Mouse (Mus musculus) olfactory bulb, adult 2 months (tissue): ENCODE results near the gene Gm42669. TPM values are rescaled to one million over a fixed set of nuclear protein-coding genes. Genes with fewer than 3 reads are reported as not detected.

ENCODE experiments used
- H3K27ac ChIP-seq: fragments of 200-500 bp; 2 replicates; pipeline ENCODE4 v1.5.1; 2012; ENCODE audit warnings: low read depth, low read length; ENCODE audit not compliant: insufficient read depth
- H3K4me1 ChIP-seq: fragments of 200-500 bp; 2 replicates; pipeline ENCODE4 v1.6.1; 2012; ENCODE audit warnings: low read length; ENCODE audit not compliant: control insufficient read depth, insufficient read depth
- H3K4me3 ChIP-seq: fragments of 200-500 bp; 2 replicates; pipeline ENCODE4 v1.5.1; 2012; ENCODE audit warnings: mild to moderate bottlenecking, low read depth, low read length, moderate library complexity; ENCODE audit not compliant: insufficient read depth
- CTCF ChIP-seq: fragments of 200-500 bp; IDR thresholded peaks from 2 replicates; pipeline ENCODE4 v1.5.1; 2012; ENCODE audit warnings: low read depth, mild to moderate bottlenecking, low read length, moderate library complexity; ENCODE audit not compliant: insufficient read depth
- POLR2A ChIP-seq: fragments of 200-500 bp; IDR thresholded peaks from 2 replicates; pipeline ENCODE4 v1.6.1; 2012; ENCODE audit warnings: mild to moderate bottlenecking, low read depth, low read length, moderate library complexity; ENCODE audit not compliant: insufficient read depth
- WGBS: fragments of 180-500 bp; shearing (Covaris S2); methylation state at CpG from one replicate; pipeline ENCODE4 v1.1.7; 2018; 5-methylcytosine and 5-hydroxymethylcytosine counted together
- polyA plus RNA-seq: library from polyadenylated mRNA; stranded (reverse); fragments of >200 nt; gene quantifications from 2 replicates; pipeline ENCODE4 v1.2.4, GENCODE M21; 2012; ENCODE audit warnings: low replicate concordance; ENCODE audit not compliant: missing spikeins, insufficient read depth, insufficient read length

Gm42669 gene
- polyA plus RNA-seq, 1 experiment = not detected

GRCm38 (mm10) chr5:107516087-107516486, 8.7 kb downstream of the Gm42669 start:
- no peak overlapping the region for H3K27ac ChIP-seq
- no peak for TF ChIP-seq CTCF
- H3K4me1 ChIP-seq = no peaks in the 10 kb centered on the region
- WGBS = 94% methylated on average over 1 of the region's 1 CpGs
- no peak overlapping the region for H3K4me3 ChIP-seq

GRCm38 (mm10) chr5:107518602-107519001, 11.2 kb downstream of the Gm42669 start:
- TF ChIP-seq CTCF (no peak), POLR2A (no peak)
- WGBS = 57% methylated on average over 4 of the region's 4 CpGs
- no peaks in the 10 kb centered on the region for H3K4me1 ChIP-seq

GRCm38 (mm10) chr5:107521386-107521785, 14.0 kb downstream of the Gm42669 start:
- no peaks in the 10 kb centered on the region for H3K4me1 ChIP-seq
- 90% methylated on average over 6 of the region's 6 CpGs for WGBS
- H3K27ac ChIP-seq = no peak overlapping the region
- H3K4me3 ChIP-seq = no peak overlapping the region
- no peak for TF ChIP-seq POLR2A
- no peak for TF ChIP-seq CTCF

More at GRCm38 (mm10) chr5:107518602-107519001, 11.2 kb downstream of the Gm42669 start:
- Histone ChIP-seq H3K4me3 (no peak overlapping the region), H3K27ac (no peak overlapping the region)

- WGBS = 75% methylated on average over 7 of the region's 7 CpGs
- Histone ChIP-seq H3K4me1 (no peaks in the 10 kb centered on the region), H3K27ac (no peak overlapping the region), H3K4me3 (no peak overlapping the region)
- TF ChIP-seq POLR2A = no peak
- TF ChIP-seq CTCF = no peak
Observed at GRCm38 (mm10) chr5:107521897-107522296, 14.5 kb downstream of the Gm42669 start.

GRCm38 (mm10) chr5:107524281-107524680, 16.9 kb downstream of the Gm42669 start:
- Histone ChIP-seq H3K27ac (no peak overlapping the region), H3K4me1 (no peaks in the 10 kb centered on the region), H3K4me3 (no peak overlapping the region)
- TF ChIP-seq CTCF (no peak), POLR2A (no peak)
- 81% methylated on average over 10 of the region's 10 CpGs for WGBS

GRCm38 (mm10) chr5:107528856-107529255, 21.4 kb downstream of the Gm42669 start:
- Histone ChIP-seq H3K4me3 (no peak overlapping the region), H3K27ac (no peak overlapping the region), H3K4me1 (no peaks in the 10 kb centered on the region)
- 94% methylated on average over 3 of the region's 3 CpGs for whole genome bisulfite sequencing
- TF ChIP-seq POLR2A = no peak
- TF ChIP-seq CTCF = no peak

GRCm38 (mm10) chr5:107533590-107533989, 26.2 kb downstream of the Gm42669 start:
- H3K4me3 ChIP-seq = no peak overlapping the region

GRCm38 (mm10) chr5:107534581-107534980, 27.2 kb downstream of the Gm42669 start, which contains the start of gene 1700028K03Rik:
Gene 1700028K03Rik, plus strand, starts transcription at chr5:107534709.
- no peak within 1 kb of the TSS for H3K27ac ChIP-seq
- TF ChIP-seq POLR2A = no peak
- no peak for TF ChIP-seq CTCF
- H3K4me3 ChIP-seq = no peak within 1 kb of the TSS
- WGBS = 80% methylated on average over 15 of the region's 15 CpGs
- H3K4me1 ChIP-seq = no peaks in the 10 kb centered on the region

More at GRCm38 (mm10) chr5:107533590-107533989, 26.2 kb downstream of the Gm42669 start:
- H3K27ac ChIP-seq = no peak overlapping the region
- 68% methylated on average over 2 of the region's 2 CpGs for whole genome bisulfite sequencing
- H3K4me1 ChIP-seq = no peaks in the 10 kb centered on the region
- TF ChIP-seq CTCF = no peak
- no peak for TF ChIP-seq POLR2A

- no peak overlapping the region for H3K27ac ChIP-seq
- H3K4me1 ChIP-seq = peaks cover 3% of the 10 kb centered on the region
- TF ChIP-seq POLR2A = no peak
- no peak for TF ChIP-seq CTCF
- 41% methylated on average over 7 of the region's 7 CpGs for WGBS
- no peak overlapping the region for H3K4me3 ChIP-seq
Observed at GRCm38 (mm10) chr5:107541696-107542095, 34.3 kb downstream of the Gm42669 start.

- Histone ChIP-seq H3K27ac (no peak overlapping the region), H3K4me1 (peaks cover 3% of the 10 kb centered on the region), H3K4me3 (no peak overlapping the region)
- 82% methylated on average over 4 of the region's 4 CpGs for WGBS
- TF ChIP-seq POLR2A (no peak), CTCF (no peak)
Observed at GRCm38 (mm10) chr5:107545927-107546326, 38.5 kb downstream of the Gm42669 start.
